Mouse (Mus musculus) kidney, adult 18-20 months (tissue): ENCODE results near the gene Borcs6.
"Not testable (repeated sequence)": the region's sequence is repeated elsewhere in the genome, so short reads cannot be mapped to it uniquely, and the experiment has no call there.

ENCODE experiments used
- DNase-seq: peaks from one replicate; pipeline ENCODE4 v3.0.0; 2021

The Borcs6 gene

DNA sequence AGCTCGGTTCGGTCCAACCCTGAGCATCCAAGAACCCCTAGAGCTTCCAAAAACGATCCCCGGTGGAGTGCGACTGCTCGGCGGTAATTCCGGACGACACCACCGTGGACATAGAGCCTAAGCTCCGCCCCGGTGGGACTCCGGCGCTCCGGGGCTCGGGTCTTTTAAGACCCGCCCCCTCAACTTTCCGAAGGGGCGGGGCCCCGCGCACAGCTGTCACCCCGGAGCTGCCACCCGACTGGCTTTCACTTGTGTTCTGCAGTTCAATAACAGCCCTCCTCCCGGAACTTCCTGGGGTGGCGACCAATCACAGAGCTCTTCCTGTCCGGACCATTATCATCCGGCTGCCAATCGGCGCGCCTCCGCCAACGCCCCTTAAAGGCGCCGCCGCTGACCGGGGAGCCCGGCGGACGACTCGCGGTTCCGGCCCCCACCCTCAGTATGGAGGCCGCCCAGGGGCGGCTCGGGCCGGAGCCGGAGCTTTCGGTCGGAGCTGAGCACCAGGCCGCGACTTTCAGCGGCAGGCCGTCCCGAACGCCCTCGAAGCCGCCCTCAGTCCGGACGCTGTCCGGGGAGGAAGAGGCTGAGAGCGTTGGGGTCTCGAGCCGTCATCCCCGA, at the start of gene Borcs6:
Gene Borcs6 (plus strand): TSS at position 361 of the 618 bp plus-strand sequence.
- DNase-seq = peak; percentile 94

DNA sequence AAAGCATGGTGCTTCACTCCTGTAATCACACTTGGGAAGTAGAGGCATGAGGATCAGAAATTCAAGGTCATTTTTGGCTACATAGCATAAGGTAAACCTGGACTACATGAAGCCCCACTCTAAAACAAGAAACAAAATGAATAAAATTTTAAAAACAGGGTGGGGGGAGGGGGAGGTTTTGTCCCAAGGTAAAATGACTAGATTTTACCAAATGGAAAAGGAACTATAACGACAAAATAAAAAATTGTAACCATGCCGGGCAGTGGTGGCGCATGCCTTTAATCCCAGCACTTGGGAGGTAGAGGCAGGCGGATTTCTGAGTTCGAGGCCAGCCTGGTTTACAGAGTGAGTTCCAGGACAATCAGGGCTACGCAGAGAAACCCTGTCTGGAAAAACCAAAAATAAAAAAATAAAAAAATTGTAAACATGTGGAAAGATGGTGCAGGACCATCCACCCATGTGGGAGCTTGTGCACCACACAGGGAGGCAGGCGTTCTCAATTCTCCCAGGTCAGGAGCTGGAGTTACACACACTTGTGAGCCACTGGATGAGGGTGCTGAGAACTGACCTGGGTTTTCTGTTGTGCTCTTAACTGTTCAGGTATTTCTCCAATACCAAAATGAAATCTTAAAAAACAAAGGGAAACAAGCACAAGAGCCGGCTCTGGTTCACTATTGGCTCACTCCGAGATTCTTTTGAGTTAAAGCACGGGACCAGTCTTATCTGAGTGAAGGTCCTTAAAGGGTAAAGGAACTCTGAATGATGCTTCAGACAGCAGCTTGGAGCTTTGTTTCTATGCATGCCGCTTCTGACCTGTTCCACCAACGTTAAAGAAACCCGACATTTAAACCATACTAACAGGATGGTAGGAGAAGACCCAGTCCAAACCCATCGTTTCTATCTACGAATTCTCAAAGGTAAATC, 48.9 kb upstream of the Borcs6 start:
- DNase-seq = no peak

GRCm38 (mm10) chr11:69011445-69011844, 48.1 kb upstream of the Borcs6 start:
- not testable (repeated sequence) for DNase-seq

DNA sequence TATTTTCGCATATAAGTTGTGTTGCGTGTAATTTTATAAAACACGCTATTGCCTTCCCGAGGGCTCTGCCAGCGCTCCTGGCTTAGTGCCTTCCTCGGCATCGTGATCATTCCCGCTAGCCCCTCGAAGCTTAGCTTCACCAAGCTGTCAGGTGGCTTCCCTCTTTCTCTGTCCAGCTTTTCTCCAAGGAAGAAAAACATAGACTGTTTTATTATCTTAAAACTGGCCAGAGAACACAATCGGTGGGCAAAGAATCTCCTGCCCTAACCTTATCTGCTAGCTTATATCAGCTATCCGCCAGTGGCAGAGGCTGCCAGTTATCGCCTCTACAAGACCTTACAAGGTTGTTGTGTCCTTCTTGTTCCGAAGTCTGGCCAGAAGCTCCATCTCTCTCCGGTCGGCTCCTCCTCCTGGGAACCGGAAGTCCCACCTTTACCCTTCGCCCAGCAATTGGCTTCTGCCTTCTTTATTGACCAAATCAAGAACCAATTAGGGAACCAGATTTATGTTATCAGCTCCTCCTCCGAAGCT, 47.4 kb upstream of the Borcs6 start:
- peak; percentile 91 for DNase-seq

- DNase-seq = peak; percentile 90
Observed at GRCm38 (mm10) chr11:69015644-69016441, 43.7 kb upstream of the Borcs6 start, which contains the start of gene Ctc1. Gene Ctc1 (plus strand): TSS chr11:69015911.

- DNase-seq = no peak
Observed at GRCm38 (mm10) chr11:69016755-69017154, 42.8 kb upstream of the Borcs6 start.

- no peak for DNase-seq
Observed at GRCm38 (mm10) chr11:69020691-69021090, 38.8 kb upstream of the Borcs6 start.

DNA sequence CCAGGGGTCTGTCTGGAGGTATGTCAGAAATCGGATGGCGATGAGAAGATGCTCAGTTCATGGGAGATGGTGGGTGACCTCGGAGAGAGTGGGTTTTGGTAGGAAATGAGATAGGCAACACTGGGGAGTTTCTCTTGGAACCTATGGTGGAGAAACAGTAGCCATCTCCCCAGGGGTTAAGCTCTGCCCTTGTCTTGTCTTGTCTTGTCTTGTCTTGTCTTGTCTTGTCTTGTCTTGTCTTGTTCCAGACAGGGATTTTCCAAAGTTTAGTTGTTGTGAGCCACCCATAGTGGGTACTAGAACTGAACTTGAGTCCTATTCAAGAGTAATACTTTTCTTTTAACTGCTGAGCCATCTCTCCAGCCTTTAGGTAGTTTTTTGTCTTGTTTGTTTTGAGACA, 33.0 kb upstream of the Borcs6 start:
- no peak for DNase-seq

DNA sequence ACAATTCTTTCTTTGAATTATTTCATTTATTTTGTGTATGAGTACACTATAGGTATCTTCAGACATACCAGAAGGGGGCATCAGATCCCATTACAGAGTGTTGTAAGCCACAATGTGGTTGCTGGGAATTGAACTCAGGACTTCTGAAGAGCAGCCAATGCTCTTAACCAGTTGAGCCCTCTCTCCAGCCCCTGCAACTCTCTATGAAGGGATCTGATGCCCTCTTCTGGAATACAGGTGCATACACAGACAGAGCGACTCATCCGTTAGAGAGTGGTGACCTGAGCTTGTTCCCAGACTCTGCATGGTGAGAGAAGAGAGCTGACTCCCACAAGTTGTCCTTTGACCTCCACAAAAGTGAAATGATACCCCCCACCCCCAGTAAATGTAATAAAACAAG, 30.7 kb upstream of the Borcs6 start:
- no peak for DNase-seq

DNA sequence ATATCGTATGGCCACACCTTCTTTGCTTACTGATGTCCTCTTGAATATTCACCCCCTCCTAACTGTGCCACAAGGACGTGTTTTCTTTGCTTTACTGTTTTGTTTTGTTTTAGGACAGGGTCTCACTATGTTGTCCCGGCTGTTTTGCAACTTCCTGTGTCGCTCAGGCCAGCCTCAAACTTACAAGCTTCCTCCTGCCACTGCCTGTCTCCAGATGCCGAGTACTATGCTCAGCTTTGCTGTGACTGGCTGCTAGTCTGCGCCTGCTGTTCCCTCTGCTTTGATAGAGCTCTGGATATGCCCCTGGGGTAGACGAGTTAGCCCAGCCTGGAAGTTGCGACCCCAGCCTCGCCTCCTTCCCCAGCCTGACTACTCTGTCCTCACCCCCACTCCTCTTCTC, 26.0 kb upstream of the Borcs6 start:
- no peak for DNase-seq

GRCm38 (mm10) chr11:69034585-69034984, 24.9 kb upstream of the Borcs6 start:
- no peak for DNase-seq

- DNase-seq = no peak
Observed at GRCm38 (mm10) chr11:69035411-69035810, 24.1 kb upstream of the Borcs6 start.

- DNase-seq = peak; percentile 89
Observed at GRCm38 (mm10) chr11:69035849-69036248, 23.7 kb upstream of the Borcs6 start.

- peak; percentile 93 for DNase-seq
Observed at GRCm38 (mm10) chr11:69036486-69037230, 22.9 kb upstream of the Borcs6 start.

GRCm38 (mm10) chr11:69037231-69038061, 22.1 kb upstream of the Borcs6 start:
- DNase-seq = peak; percentile 88

DNA sequence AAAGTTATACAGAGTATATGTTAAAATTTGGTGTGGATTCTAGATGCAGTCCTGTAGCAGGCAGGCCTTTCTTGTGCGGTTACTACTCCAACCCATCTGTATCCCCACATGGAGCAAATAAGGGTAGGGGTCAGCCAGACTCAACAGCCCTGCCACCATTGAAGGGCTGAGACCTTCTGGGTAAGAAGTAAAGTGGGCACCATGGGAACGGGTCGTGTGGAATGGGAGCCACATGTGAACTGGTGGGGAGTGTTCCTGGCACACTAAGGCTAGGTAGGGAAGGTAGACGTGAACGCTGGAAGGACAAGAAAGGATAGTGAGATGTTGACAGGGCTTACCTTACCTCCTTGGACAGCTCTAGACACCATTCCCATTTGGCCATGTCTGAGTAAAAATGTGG, 21.3 kb upstream of the Borcs6 start:
- DNase-seq = no peak

DNA sequence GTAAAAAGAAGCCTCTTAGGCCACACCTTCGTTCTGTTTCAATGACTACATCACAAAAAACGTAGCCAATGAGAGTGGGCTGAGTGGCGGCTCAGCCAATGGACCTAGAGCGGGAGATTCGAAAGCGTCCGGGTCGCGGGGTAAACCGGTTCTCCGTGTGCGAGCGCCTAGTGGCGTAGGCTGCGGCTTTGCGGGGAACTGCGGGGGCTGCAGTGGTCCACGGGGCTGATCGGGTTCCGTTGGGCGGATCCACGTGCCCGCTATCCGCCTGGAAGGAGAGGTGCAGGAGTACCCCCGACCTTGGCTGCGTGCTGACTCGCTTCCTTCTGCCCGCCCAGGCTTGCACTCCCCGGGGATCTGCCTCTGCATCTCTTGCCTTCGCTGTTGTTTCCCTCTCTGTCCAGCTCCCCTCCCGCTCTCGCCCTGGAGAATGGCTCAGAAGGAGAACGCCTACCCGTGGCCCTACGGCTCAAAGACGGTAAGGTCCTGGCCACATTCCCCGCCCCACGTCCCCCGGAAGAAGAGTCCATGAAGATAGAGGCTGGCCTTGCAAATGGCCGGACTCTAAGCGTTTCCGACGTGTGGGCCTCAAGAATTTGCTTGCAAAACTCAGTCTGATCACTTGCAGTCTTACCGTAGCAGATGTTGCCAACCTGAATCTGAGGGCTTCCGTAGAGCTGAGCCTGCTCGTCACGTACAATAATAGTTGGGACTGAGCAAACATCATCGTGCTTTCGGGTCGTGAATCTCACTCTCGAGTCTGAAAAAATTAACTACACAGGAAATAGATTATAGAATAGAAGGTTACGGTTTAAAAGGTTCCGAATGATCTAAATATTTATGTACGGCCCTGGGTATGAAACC, 13.8 kb upstream of the Borcs6 start, which contains the start of gene Aurkb:
Gene Aurkb (plus strand): TSS at position 117 of the 864 bp plus-strand sequence.
- peak; percentile 74 for DNase-seq

GRCm38 (mm10) chr11:69046395-69046774, 13.1 kb upstream of the Borcs6 start:
- no peak for DNase-seq

- DNase-seq = no peak
Observed at GRCm38 (mm10) chr11:69047592-69047991, 11.9 kb upstream of the Borcs6 start.

DNA sequence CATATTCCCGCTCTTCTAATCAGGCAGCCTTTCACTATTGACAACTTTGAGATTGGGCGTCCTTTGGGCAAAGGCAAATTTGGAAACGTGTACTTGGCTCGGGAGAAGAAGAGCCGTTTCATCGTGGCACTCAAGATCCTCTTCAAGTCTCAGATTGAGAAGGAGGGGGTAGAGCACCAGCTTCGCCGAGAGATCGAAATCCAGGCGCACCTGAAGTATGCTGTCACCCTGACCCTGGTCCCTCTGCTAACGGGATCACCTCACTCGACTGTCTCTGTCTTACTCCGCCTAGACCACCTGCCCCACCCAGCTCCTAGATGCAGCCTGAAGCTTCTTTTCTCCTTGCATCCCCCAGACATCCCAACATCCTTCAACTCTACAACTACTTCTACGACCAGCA, 11.4 kb upstream of the Borcs6 start:
- DNase-seq = no peak
